Mouse (Mus musculus) B cell, adult 2 months (primary cell): Measurements from ENCODE around the gene Snx22.

ENCODE experiments used
- DNase-seq, 2 experiments: peaks; one replicate each; pipeline ENCODE4 v3.0.0; 2022

Snx22 gene

GRCm38 (mm10) chr9:66069583-66069982 is at the start of gene Snx22:
Gene Snx22, minus strand, starts transcription at chr9:66069719.
- DNase-seq, result peak; percentile 85 to 87

- DNase-seq, result no peak
These were observed 47.4 kb upstream of the Snx22 start for GRCm38 (mm10) chr9:66116890-66117289.

- no peak for DNase-seq
These were observed 44.8 kb upstream of the Snx22 start for GRCm38 (mm10) chr9:66114341-66114740.

GRCm38 (mm10) chr9:66110611-66111379 is 41.3 kb upstream of the Snx22 start:
- no peak for DNase-seq

- DNase-seq, result no peak
These were observed 40.6 kb upstream of the Snx22 start for GRCm38 (mm10) chr9:66110126-66110525.

GRCm38 (mm10) chr9:66109574-66109973 is 40.1 kb upstream of the Snx22 start:
- DNase-seq, result no peak

- no peak for DNase-seq
These were observed 35.6 kb upstream of the Snx22 start for GRCm38 (mm10) chr9:66105168-66105567.

GRCm38 (mm10) chr9:66104601-66105000 is 35.1 kb upstream of the Snx22 start:
- DNase-seq, result no peak

- DNase-seq, result no peak
These were observed 33.1 kb upstream of the Snx22 start for GRCm38 (mm10) chr9:66102668-66103067.

- DNase-seq, result no peak
These were observed 32.1 kb upstream of the Snx22 start for GRCm38 (mm10) chr9:66101577-66101976.

GRCm38 (mm10) chr9:66092664-66093063 is 23.1 kb upstream of the Snx22 start:
- DNase-seq, result no peak

GRCm38 (mm10) chr9:66091327-66092231 is 22.1 kb upstream of the Snx22 start:
- DNase-seq, result no peak

GRCm38 (mm10) chr9:66090593-66091244 is 21.2 kb upstream of the Snx22 start:
- no peak for DNase-seq

- peak; percentile 38 to 39 for DNase-seq
These were observed 18.9 kb upstream of the Snx22 start for GRCm38 (mm10) chr9:66088411-66088810.

GRCm38 (mm10) chr9:66087062-66087461 is 17.5 kb upstream of the Snx22 start:
- DNase-seq, result no peak

GRCm38 (mm10) chr9:66084171-66084570 is 14.7 kb upstream of the Snx22 start:
- DNase-seq, result no peak

- no peak for DNase-seq
These were observed 12.5 kb upstream of the Snx22 start for GRCm38 (mm10) chr9:66081999-66082398.

GRCm38 (mm10) chr9:66080804-66081459 is 11.4 kb upstream of the Snx22 start:
- DNase-seq, result no peak

GRCm38 (mm10) chr9:66078493-66078892 is 9.0 kb upstream of the Snx22 start:
- no peak for DNase-seq

GRCm38 (mm10) chr9:66078072-66078471 is 8.6 kb upstream of the Snx22 start:
- no peak for DNase-seq

- peak; percentile 12 to 32 for DNase-seq
These were observed 3.2 kb upstream of the Snx22 start for GRCm38 (mm10) chr9:66072754-66073153.

GRCm38 (mm10) chr9:66070151-66070550 is 632 bp upstream of the Snx22 start:
- no peak for DNase-seq

GRCm38 (mm10) chr9:66068971-66069391 is 538 bp downstream of the Snx22 start:
- peak; percentile 27 to 43 for DNase-seq
